Mouse (Mus musculus) CD4-positive helper T cell, adult 2 months (primary cell): ENCODE results near the gene Ptprm.

Experiments
- DNase-seq: peaks from one replicate; pipeline ENCODE4 v3.0.0-alpha.2; 2012; ENCODE audit warnings: low read depth, missing footprints, low spot score

Ptprm gene

GRCm38 (mm10) chr17:67226991-67227390 lies 127.3 kb downstream of the Ptprm start:
- DNase-seq = no peak

- DNase-seq = no peak
Observed at GRCm38 (mm10) chr17:67215326-67215725, 138.9 kb downstream of the Ptprm start.

GRCm38 (mm10) chr17:67213711-67214110 lies 140.5 kb downstream of the Ptprm start:
- no peak for DNase-seq

GRCm38 (mm10) chr17:67209676-67210344 lies 144.4 kb downstream of the Ptprm start:
- DNase-seq = no peak

GRCm38 (mm10) chr17:67208600-67208999 lies 145.7 kb downstream of the Ptprm start:
- DNase-seq = no peak

- DNase-seq = no peak
Observed at GRCm38 (mm10) chr17:67206984-67207383, 147.3 kb downstream of the Ptprm start.

GRCm38 (mm10) chr17:67201151-67201550 lies 153.1 kb downstream of the Ptprm start:
- no peak for DNase-seq

- DNase-seq = no peak
Observed at GRCm38 (mm10) chr17:67193728-67194127, 160.5 kb downstream of the Ptprm start.

- no peak for DNase-seq
Observed at GRCm38 (mm10) chr17:67188514-67188913, 165.7 kb downstream of the Ptprm start.

GRCm38 (mm10) chr17:67186879-67187278 lies 167.4 kb downstream of the Ptprm start:
- no peak for DNase-seq

- DNase-seq = no peak
Observed at GRCm38 (mm10) chr17:67185942-67186341, 168.3 kb downstream of the Ptprm start.

GRCm38 (mm10) chr17:67179446-67179845 lies 174.8 kb downstream of the Ptprm start:
- no peak for DNase-seq

- no peak for DNase-seq
Observed at GRCm38 (mm10) chr17:67178686-67179265, 175.5 kb downstream of the Ptprm start.

- no peak for DNase-seq
Observed at GRCm38 (mm10) chr17:67175836-67176235, 178.4 kb downstream of the Ptprm start.

GRCm38 (mm10) chr17:67171353-67171752 lies 182.9 kb downstream of the Ptprm start:
- DNase-seq = no peak

GRCm38 (mm10) chr17:67170696-67171095 lies 183.6 kb downstream of the Ptprm start:
- no peak for DNase-seq

GRCm38 (mm10) chr17:67165876-67166275 lies 188.4 kb downstream of the Ptprm start:
- DNase-seq = no peak

- DNase-seq = no peak
Observed at GRCm38 (mm10) chr17:67159611-67160010, 194.6 kb downstream of the Ptprm start.

GRCm38 (mm10) chr17:67157089-67157752 lies 197.0 kb downstream of the Ptprm start:
- no peak for DNase-seq

GRCm38 (mm10) chr17:67152218-67152617 lies 202.0 kb downstream of the Ptprm start:
- DNase-seq = no peak

- DNase-seq = no peak
Observed at GRCm38 (mm10) chr17:67150441-67150840, 203.8 kb downstream of the Ptprm start.

GRCm38 (mm10) chr17:67142183-67142756 lies 212.0 kb downstream of the Ptprm start:
- DNase-seq = no peak

GRCm38 (mm10) chr17:67140502-67140901 lies 213.8 kb downstream of the Ptprm start:
- DNase-seq = no peak
